Mouse (Mus musculus) activated CD4-positive, CD25-positive, alpha-beta regulatory T cell, adult 4 months (primary cell): Measurements from ENCODE around the gene Iars2. TPM values are rescaled to one million over a fixed set of nuclear protein-coding genes. Genes with fewer than 3 reads are reported as not detected.

Experiments used
- ATAC-seq: one replicate; pipeline ENCODE4 v1.8.0; 2017
- polyA plus RNA-seq, 2 experiments: library from polyadenylated mRNA; unstranded; fragments of 100-300 nt; shearing (Covaris generic); gene quantifications; one replicate each; pipeline ENCODE4 v1.2.1; 2017

Gene Iars2
- polyA plus RNA-seq, 2 experiments from 2014 or later: 8.7 to 12.1 TPM

DNA sequence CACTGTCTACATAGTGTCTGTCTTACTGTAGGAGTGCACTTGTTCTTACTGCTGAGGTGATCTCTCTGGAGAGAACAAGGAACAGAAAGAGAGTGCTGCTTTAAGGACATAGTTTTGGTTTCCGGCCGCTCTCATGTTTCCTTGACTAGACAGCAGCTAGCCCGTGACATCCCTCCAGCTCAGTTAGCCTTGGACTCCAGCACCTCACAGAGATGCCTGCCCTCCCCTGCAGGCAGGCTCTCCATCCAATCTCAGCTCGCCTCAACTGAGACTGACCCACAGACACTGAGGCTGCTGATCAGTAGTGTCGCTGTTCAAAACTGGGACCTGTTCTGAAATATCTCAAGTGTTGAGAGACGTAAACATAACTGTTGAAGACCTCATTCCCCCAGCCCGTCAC, 53.2 kb downstream of the Iars2 start:
- no peak for ATAC-seq

DNA sequence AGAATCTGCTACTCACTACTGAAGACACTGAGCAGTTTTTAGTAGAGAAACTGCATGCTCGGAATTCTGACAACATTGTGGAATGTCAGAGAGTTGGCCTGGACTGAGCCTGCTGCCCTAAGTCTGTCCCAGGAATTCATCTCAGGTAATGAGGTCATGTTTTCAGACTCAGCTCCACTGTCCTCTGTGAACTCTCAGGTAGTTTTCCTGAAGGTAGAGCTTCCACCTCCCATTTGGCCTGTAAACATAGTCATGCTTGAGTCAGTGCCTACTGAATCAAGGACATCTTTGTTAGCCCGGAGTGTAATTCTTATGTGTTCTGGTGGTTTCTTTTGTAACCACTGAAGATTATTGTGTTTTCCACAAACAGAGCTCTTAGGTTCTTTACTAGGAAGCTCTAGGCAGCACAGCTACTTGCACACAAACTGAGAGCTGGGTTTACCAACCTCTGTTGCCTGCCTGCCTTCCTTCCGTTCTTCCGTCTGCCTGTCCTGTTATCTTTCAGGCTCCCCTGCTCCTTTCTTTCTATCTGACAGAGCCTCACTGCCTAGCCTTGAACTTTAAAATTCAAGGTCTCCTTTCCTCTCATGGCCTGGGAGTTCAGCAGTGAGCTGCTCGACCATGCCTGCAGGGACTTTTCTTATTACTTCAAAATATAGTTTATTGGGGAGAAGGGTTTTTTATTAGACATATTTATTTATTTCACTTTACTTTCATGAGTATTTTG, 54.2 kb downstream of the Iars2 start:
- no peak for ATAC-seq

DNA sequence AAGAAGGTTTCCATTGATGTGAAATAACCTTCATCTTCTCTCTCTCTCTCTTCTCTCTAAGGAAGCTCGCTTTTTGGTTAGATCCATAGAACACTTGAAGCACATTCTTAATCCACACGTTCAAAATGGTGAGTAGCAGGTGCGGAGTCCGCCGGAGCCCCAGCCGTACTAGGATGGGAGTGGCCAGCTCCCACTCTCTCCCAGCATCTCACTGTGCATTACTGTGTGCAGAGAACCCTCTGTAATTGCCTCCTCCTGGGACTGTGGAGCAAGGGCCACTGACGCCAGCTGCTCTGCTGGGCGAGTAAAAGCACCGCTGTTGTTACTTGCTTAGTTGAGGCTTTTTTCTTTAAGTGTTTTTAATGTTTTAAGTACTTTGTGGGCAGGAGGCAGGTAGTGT, 57.8 kb downstream of the Iars2 start:
- no peak for ATAC-seq

DNA sequence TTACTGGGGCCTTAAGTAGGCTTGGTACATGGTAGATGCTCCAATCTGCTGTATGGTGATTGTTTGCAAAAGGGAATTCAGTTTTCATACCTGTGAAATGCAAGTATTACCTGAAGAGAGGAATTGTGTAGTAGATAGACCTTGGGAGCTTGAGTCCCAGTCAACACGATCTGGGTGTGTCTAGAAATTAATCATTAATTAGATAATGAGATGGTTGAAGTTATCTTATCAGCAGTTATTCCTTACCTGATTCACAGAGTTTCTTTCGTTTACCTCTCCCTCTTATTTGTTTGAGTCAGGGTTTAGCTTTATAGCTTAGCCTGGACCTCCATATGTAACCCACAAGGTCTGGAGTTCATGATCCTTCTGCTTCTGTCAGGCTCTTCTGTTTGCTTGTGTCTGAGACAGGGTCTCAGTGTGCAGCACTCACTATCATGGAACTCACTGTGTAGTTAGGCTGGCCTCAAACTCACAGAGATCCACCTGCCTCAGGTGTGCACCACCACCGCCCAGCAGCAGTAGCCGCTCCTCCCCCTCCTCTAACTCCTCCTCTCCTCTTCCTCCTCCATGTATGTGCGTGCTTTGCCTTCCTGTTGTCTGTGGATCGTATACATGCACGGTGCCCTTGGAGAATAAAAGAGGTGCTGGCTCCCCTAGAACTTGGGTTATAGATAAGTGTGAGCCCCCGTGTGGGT, 58.6 kb downstream of the Iars2 start:
- ATAC-seq: no peak

DNA sequence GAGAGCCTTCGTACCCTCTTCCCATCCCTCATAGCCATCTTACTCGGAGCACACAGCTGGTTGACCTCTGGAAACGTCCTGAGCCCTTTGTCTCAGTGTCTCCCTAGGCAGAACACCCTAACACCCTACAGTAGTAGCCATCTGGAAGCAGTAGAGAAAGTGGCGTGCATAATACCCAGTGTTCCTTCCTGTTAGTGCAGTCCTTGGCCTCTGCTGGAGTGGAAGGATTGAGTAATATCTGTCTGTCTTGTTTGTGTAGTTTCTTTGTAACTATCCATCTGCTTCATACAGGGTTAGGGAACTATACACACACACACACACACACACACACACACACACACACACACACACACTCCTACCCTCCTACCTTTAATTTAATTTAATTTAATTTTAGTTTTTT, 60.5 kb downstream of the Iars2 start:
- ATAC-seq: no peak

DNA sequence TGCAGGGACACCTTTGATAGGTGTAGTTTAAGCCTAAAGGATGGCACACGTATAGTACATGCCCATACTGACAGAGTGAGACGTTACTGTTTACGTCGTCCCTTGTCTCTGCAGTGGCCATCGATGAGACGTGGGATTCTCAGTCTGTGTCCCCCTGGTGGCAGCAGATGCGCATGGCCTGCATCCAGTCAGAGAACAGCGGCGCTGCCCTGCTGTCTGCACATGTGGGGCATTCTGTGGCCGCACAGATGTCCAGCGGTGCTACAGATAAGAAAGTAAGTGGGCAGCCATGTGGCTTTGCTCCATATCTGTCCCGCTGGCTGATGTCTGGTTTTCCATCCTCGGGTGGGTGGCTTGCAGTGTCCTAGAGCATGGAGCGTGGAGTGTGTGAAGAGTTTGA, 66.6 kb downstream of the Iars2 start:
- no peak for ATAC-seq

DNA sequence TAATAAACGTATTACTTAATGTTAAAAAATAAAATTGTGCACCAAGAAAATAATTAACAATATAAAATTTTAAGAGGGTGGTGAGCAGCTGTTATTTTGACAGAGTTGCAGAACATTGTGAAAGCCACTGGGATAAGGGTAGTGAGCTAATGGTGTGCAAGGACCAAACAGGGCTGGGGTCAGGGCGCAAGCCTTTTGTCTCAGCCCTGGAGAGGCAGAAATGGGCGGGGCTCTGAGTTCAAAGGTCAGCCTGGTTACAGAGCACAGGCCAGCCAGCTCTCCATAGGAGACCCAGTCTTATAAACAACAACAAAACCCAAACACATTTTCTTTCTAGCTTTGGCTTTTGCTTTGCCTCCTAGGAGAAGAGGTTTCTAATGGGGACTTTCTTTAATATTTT, 72.4 kb downstream of the Iars2 start:
- no peak for ATAC-seq

DNA sequence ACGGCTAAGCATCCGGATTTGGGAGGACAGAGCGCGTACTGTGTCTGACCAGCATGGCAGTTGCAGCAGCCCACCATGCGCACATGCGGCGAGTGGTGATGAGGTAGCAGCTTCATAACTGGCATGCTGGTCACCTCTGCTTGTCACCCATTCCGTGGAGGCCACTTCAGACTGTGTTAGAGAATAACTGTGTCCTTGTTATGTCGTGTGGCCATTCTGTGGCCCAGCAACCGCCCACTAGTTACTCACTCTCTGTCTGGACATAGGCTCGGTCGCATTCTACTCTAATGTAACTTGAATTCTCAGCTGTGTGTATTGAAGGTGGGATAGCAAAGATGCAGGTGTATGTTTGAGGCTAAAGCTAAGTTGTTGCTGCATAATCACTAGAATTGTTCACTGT, 73.9 kb downstream of the Iars2 start:
- ATAC-seq: no peak

DNA sequence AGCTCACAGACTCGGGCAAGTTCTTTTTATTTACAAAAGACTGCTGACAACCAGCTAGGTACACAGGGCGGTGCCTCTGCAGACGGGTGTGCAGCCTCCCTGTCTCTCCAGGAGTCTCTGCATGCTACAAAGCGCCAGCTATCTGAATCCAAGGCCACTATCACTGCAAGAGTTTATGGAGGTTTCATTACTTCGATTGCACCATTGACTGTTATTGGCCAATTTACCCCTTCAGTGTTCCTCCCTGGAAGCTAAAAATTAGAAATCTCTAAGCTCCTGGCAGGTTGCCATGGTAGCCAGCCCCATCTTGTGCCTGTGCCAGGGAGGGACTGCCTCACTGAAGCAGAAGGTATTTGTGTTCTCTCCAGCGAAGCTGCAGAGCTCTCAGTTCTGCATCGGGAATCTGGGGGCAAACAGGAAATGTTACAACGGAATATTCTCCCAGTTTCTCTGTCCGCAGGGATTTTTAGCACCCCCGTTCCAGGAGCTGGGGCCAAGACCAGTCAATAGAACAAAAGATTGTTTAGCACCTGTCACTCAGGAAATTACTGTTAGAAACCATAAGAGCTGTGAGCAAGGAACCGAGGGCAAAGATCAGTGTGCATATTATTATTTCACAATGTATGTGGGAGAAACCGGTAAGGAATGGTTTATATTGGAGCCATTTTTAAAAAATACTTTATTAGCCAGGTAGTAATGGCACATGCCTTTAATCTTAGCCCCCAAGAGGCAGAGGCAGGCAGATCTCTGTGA, 75.9 kb downstream of the Iars2 start:
- no peak for ATAC-seq

DNA sequence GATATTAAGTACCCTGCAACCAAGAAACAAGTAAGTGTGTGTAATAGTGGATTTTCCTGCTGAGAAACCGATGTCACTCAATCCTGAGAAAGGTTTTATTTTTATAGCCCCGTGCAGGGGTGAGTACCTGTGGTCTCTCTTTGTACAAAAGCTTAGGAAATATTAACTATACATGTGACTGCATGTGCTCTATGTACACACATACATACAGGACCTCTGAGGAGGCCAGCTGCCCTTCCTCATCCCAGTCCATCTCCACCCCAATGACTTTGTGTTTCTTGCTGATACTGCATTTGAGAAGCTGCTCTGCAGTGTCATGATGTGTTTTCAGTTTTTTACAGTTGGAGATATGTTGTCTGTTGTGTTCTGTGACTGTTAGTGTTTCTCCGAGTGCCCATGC, 76.8 kb downstream of the Iars2 start:
- ATAC-seq: no peak

DNA sequence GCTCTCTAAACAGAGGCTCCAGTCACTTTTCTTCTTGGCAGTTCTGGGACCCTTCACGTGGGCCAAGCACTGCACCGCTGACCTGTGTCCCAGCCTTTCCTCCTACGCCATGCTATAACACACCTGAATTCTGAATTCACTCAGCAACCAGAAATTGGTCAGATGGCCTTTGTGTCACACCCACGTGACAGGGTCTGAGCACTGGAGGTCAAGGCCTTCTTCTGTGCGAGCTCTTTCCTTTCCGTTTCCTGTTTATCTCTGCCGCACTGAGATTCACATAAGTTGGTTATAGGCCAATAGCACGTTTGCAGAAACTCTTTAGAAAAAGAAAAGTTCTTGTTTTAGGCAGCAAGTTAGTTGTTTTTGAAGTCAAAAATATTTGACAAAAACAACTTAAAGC, 80.5 kb downstream of the Iars2 start:
- ATAC-seq: no peak

DNA sequence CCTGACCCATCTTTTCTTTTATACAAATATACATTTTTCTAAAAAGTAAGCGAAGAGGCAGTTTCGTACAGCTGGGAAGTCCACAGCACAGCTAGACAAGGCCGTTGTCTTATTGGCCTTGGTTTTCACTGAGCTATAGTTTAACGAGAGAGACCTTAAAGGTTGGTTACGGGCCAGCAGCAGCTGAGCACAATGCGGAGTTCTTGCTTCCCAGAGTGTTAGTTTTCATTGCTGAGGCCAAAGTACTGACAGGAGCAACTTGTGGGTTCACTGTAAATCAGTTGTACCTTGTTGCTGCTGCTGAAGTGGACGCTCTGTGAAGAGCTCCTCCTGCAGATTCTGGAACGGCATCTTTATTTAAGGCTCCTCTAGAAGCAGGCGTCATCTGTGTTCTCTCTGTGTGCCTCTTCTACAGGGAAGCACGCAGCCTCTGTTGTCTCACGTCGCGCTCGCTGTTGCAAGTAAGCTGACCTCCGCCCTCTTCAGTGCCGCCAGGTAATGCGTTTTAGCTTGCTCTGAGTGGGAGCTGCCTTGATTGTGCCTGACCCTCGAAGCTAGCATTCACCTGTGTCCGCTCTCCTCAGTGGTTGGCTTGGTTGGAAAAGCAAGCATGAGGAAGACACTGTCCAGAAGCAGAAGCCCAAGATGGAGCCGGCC, 81.6 kb downstream of the Iars2 start:
- no peak for ATAC-seq

DNA sequence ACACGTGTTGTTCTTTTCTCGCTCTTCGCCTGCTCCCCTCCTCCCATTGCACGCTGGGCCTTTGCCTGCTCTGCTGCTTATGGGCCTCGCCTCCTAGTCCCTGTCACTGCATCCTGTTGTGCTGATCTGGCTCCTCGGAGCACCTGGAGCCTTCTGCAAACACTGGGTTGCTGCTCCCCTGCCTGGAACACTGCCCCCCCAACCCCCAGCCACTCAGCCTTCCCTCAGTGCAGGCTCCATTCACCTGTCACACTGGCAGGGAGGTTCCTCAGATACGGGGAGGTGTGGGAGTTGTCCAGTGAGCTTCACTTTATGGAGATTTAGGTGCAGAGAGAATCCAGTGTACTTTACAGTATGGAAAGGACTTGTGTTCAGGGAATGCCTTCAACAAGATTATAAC, 83.7 kb downstream of the Iars2 start:
- ATAC-seq: no peak

DNA sequence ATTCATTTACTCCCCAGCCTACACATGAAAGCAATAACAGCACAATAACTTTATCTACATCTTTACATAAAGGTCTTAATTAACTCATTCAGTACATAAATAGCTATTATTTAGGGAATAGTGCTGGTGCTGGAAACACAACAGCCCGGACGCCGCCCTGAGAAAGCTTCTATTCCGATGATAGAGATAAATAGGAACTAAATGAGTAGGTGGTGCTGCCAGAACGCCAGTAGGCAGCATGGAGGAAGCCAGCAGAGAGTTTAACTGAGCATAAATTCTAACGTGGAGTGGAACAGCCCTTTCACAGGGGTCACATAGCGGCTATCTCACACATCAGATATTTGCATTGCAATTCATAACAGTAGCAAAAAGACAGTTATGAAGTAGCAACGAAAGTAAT, 86.2 kb downstream of the Iars2 start:
- ATAC-seq: no peak

DNA sequence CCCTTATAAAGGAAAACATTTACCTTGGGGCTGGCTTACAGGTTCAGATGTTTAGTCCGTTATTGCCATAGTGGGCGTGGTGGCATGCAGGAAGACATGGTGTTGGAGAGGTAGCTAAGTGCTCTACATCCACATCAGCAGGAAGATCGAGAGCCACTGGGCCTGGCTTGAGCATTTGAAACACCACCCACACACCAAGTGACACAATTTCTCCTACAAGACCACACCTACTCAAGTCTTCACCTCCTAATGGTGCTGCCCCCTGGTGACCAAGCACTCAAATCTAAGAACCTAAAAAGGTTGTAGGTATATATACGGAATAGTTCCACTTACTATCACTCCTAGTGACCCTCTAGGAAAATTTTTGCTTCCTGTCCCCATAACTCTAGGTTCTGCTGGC, 92.7 kb downstream of the Iars2 start:
- ATAC-seq: no peak

DNA sequence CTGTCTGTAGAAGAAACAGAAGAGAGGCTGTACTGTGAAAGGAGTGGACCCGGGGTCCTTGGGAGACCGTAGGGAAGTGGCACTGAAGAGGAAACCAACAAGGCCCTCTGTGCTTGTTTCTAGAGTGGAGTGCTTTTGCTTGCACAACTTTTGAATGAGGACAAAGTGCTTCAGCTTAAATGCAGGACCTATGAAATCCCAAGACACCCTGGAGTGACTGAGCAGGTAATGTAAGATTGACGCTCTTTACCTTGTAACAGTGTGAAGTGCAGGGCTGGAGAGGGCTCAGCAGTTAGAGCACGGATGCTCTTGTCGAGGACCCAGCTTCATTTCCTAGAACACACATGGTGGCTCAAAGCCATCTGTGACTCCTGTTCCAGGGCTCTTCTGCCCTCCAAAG, 93.4 kb downstream of the Iars2 start:
- ATAC-seq: no peak

Other genes with a start within 250 kb of the Iars2 start
- gene Rab3gap2, start 125.3 kb downstream of the Iars2 start, polyA plus RNA-seq: 10 to 100 TPM; 12.8 to 15.0 TPM
- 10 to 100 TPM; 15.7 to 16.7 TPM for gene Bpnt1, start 2.8 kb upstream of the Iars2 start, polyA plus RNA-seq
- gene Eprs, start 33.6 kb upstream of the Iars2 start, polyA plus RNA-seq: 10 to 100 TPM; 86.2 to 95.6 TPM
- not detected for gene Slc30a10, start 125.5 kb upstream of the Iars2 start, polyA plus RNA-seq